Mouse (Mus musculus) adrenal gland, adult 10 weeks (tissue): ENCODE results near the gene Gm13212. TPM values are rescaled to one million over a fixed set of nuclear protein-coding genes. Genes with fewer than 3 reads are reported as not detected.

Source experiments
- polyA plus RNA-seq: library from polyadenylated mRNA; stranded (reverse); fragments of 350-450 nt; fragmentation: Illumina TruSeq; extraction: RNeasy Lipid Tissue Mini Kit (QIAGEN cat#74804); gene quantifications from one replicate; pipeline ENCODE4 v1.2.3, GENCODE M21; 2014; ENCODE audit warnings: low read depth, low replicate concordance

Gm13212 gene
- polyA plus RNA-seq: 10.7 TPM

GRCm38 (mm10) chr4:145585078-145585477 lies at the start of gene Gm13212:
TSS of gene Gm13212 (plus strand) at chr4:145585166.

GRCm38 (mm10) chr4:145670385-145670784 lies 85.4 kb downstream of the Gm13212 start, which contains the start of gene Zfp980:
TSS of gene Zfp980 (plus strand) at chr4:145670685.

Other genes with a start within 250 kb of the Gm13212 start
- not detected for gene Zfp990, start 74.4 kb upstream of the Gm13212 start, polyA plus RNA-seq
- gene Zfp980, start 85.5 kb downstream of the Gm13212 start, polyA plus RNA-seq: 0.17 TPM